Mouse (Mus musculus) forebrain, embryonic 15.5 days (tissue): ENCODE measurements at regions not wholly inside any gene's neighbourhood (a gene's known extent, or its start where the extent isn't known, plus 50 kb on each side); places are given as distances from the start of the nearest gene placed in this dataset.

ENCODE experiments used
- ATAC-seq: fragments of 200-750 bp; cut with Nextera tagmentation; replicated peaks from 2 replicates; pipeline ENCODE4 v1.8.0; 2017; ENCODE audit warnings: mild to moderate bottlenecking, moderate TSS enrichment, moderate library complexity
- H3K27ac ChIP-seq: fragments of 300-500 bp; sonication (generic); replicated peaks from 2 replicates; pipeline ENCODE4 v1.5.1; 2015; ENCODE audit warnings: mild to moderate bottlenecking, inconsistent platforms
- H3K27me3 ChIP-seq: fragments of 300-500 bp; sonication (generic); 2 replicates; pipeline ENCODE4 v1.6.1; 2015; ENCODE audit warnings: inconsistent platforms
- H3K36me3 ChIP-seq: fragments of 300-500 bp; sonication (generic); 2 replicates; pipeline ENCODE4 v1.6.1; 2015; ENCODE audit warnings: mild to moderate bottlenecking, inconsistent platforms
- H3K4me1 ChIP-seq: fragments of 300-500 bp; sonication (generic); 2 replicates; pipeline ENCODE4 v1.6.1; 2015; ENCODE audit warnings: inconsistent platforms
- H3K4me2 ChIP-seq: fragments of 300-500 bp; sonication (generic); replicated peaks from 2 replicates; pipeline ENCODE4 v1.6.1; 2015; ENCODE audit warnings: mild to moderate bottlenecking, inconsistent platforms
- H3K4me3 ChIP-seq: fragments of 300-500 bp; sonication (generic); 2 replicates; pipeline ENCODE4 v1.5.1; 2015; ENCODE audit warnings: mild to moderate bottlenecking, inconsistent platforms
- H3K9ac ChIP-seq: fragments of 300-500 bp; sonication (generic); replicated peaks from 2 replicates; pipeline ENCODE4 v1.6.1; 2015; ENCODE audit warnings: mild to moderate bottlenecking, inconsistent platforms
- H3K9me3 ChIP-seq: fragments of 300-500 bp; sonication (generic); 2 replicates; pipeline ENCODE4 v1.6.1; 2016; ENCODE audit warnings: inconsistent platforms
- WGBS: fragments of 180-500 bp; shearing (Covaris S2); methylation state at CpG from one replicate; pipeline ENCODE4 v1.1.7; 2015; ENCODE audit warnings: mixed read lengths; 5-methylcytosine and 5-hydroxymethylcytosine counted together

- ATAC-seq: peak; percentile 64; the same call in 1 of the 2 replicates
- Histone ChIP-seq H3K27ac (no peak overlapping the region), H3K27me3 (no peaks in the 10 kb centered on the region), H3K4me2 (no peak overlapping the region), H3K9me3 (no peaks in the 10 kb centered on the region), H3K4me1 (no peaks in the 10 kb centered on the region), H3K9ac (no peak overlapping the region), H3K4me3 (no peak overlapping the region), H3K36me3 (no peaks in the 10 kb centered on the region)
- 34% methylated on average over 6 of the region's 6 CpGs for WGBS
These were observed 208.4 kb upstream of the Gpr101 start for GRCm38 (mm10) chrX:57711914-57712313.

GRCm38 (mm10) chrX:57709115-57709877 lies 205.7 kb upstream of the Gpr101 start:
- Histone ChIP-seq H3K9ac (no peak overlapping the region), H3K27me3 (no peaks in the 10 kb centered on the region), H3K9me3 (no peaks in the 10 kb centered on the region), H3K4me1 (no peaks in the 10 kb centered on the region), H3K4me2 (no peak overlapping the region), H3K4me3 (no peak overlapping the region), H3K27ac (no peak overlapping the region), H3K36me3 (no peaks in the 10 kb centered on the region)
- WGBS: 37% methylated on average over 12 of the region's 12 CpGs
- ATAC-seq: no peak

- H3K27ac ChIP-seq: no peak overlapping the region
- no peaks in the 10 kb centered on the region for H3K36me3 ChIP-seq
- no peak overlapping the region for H3K4me2 ChIP-seq
- no peaks in the 10 kb centered on the region for H3K4me1 ChIP-seq
- WGBS: 25% methylated on average over 6 of the region's 6 CpGs
- H3K9me3 ChIP-seq: no peaks in the 10 kb centered on the region
- H3K4me3 ChIP-seq: no peak overlapping the region
- ATAC-seq: no peak
- H3K27me3 ChIP-seq: no peaks in the 10 kb centered on the region
- H3K9ac ChIP-seq: no peak overlapping the region
These were observed 204.9 kb upstream of the Gpr101 start for GRCm38 (mm10) chrX:57708501-57708900.

- Histone ChIP-seq H3K36me3 (no peaks in the 10 kb centered on the region), H3K9ac (no peak overlapping the region), H3K4me3 (no peak overlapping the region), H3K27me3 (no peaks in the 10 kb centered on the region), H3K27ac (no peak overlapping the region), H3K9me3 (no peaks in the 10 kb centered on the region), H3K4me1 (no peaks in the 10 kb centered on the region), H3K4me2 (no peak overlapping the region)
- no peak for ATAC-seq
- WGBS: 31% methylated on average over 7 of the region's 7 CpGs
These were observed 204.4 kb upstream of the Gpr101 start for GRCm38 (mm10) chrX:57707932-57708331.

GRCm38 (mm10) chrX:57706683-57707308 lies 203.2 kb upstream of the Gpr101 start:
- Histone ChIP-seq H3K4me2 (no peak overlapping the region), H3K27me3 (no peaks in the 10 kb centered on the region), H3K9me3 (no peaks in the 10 kb centered on the region), H3K9ac (no peak overlapping the region), H3K4me3 (no peak overlapping the region), H3K27ac (no peak overlapping the region), H3K4me1 (no peaks in the 10 kb centered on the region), H3K36me3 (no peaks in the 10 kb centered on the region)
- ATAC-seq: no peak
- 65% methylated on average over 3 of the region's 3 CpGs for WGBS

- Histone ChIP-seq H3K36me3 (no peaks in the 10 kb centered on the region), H3K4me2 (no peak overlapping the region), H3K4me1 (no peaks in the 10 kb centered on the region; the same call in 1 of the 2 replicates), H3K9ac (no peak overlapping the region), H3K27ac (peak overlapping the region; percentile 34; the same call in 1 of the 2 replicates), H3K27me3 (no peaks in the 10 kb centered on the region), H3K4me3 (no peak overlapping the region), H3K9me3 (no peaks in the 10 kb centered on the region)
- WGBS: 4% methylated on average over 1 of the region's 1 CpGs
- peak; percentile 83 for ATAC-seq
These were observed 188.9 kb upstream of the Gpr101 start for GRCm38 (mm10) chrX:57692506-57692905.

- H3K4me3 ChIP-seq: no peak overlapping the region
- WGBS: 56% methylated on average over 6 of the region's 6 CpGs
- H3K4me1 ChIP-seq: no peaks in the 10 kb centered on the region
- no peak overlapping the region for H3K9ac ChIP-seq
- no peaks in the 10 kb centered on the region for H3K36me3 ChIP-seq
- ATAC-seq: no peak
- H3K4me2 ChIP-seq: no peak overlapping the region
- H3K27me3 ChIP-seq: no peaks in the 10 kb centered on the region
- H3K9me3 ChIP-seq: no peaks in the 10 kb centered on the region
- no peak overlapping the region for H3K27ac ChIP-seq
These were observed 173.2 kb upstream of the Gpr101 start for GRCm38 (mm10) chrX:57676764-57677163.

- no peaks in the 10 kb centered on the region for H3K36me3 ChIP-seq
- H3K27ac ChIP-seq: no peak overlapping the region
- no peaks in the 10 kb centered on the region for H3K9me3 ChIP-seq
- 12% methylated on average over 6 of the region's 6 CpGs for WGBS
- H3K4me2 ChIP-seq: no peak overlapping the region
- no peaks in the 10 kb centered on the region for H3K4me1 ChIP-seq
- no peak for ATAC-seq
- H3K4me3 ChIP-seq: no peak overlapping the region
- H3K9ac ChIP-seq: no peak overlapping the region
- H3K27me3 ChIP-seq: no peaks in the 10 kb centered on the region
These were observed 171.4 kb upstream of the Gpr101 start for GRCm38 (mm10) chrX:57674955-57675354.

GRCm38 (mm10) chrX:57659571-57659970 lies 156.0 kb upstream of the Gpr101 start:
- Histone ChIP-seq H3K4me3 (no peak overlapping the region), H3K9me3 (no peaks in the 10 kb centered on the region), H3K4me2 (no peak overlapping the region), H3K9ac (no peak overlapping the region), H3K27ac (no peak overlapping the region), H3K4me1 (no peaks in the 10 kb centered on the region), H3K27me3 (no peaks in the 10 kb centered on the region), H3K36me3 (no peaks in the 10 kb centered on the region)
- WGBS: 71% methylated on average over 3 of the region's 3 CpGs
- no peak for ATAC-seq

- H3K4me3 ChIP-seq: no peak overlapping the region
- H3K9me3 ChIP-seq: no peaks in the 10 kb centered on the region
- WGBS: 23% methylated on average over 2 of the region's 2 CpGs
- no peak overlapping the region for H3K9ac ChIP-seq
- H3K36me3 ChIP-seq: no peaks in the 10 kb centered on the region
- no peaks in the 10 kb centered on the region for H3K4me1 ChIP-seq
- H3K4me2 ChIP-seq: no peak overlapping the region
- no peaks in the 10 kb centered on the region for H3K27me3 ChIP-seq
- ATAC-seq: 0 out of 2 replicates have a peak, but pooled peaks have one; percentile 38
- H3K27ac ChIP-seq: no peak overlapping the region
These were observed 152.5 kb upstream of the Gpr101 start for GRCm38 (mm10) chrX:57656035-57656434.

- no peak overlapping the region for H3K4me2 ChIP-seq
- no peaks in the 10 kb centered on the region for H3K27me3 ChIP-seq
- no peak overlapping the region for H3K27ac ChIP-seq
- H3K36me3 ChIP-seq: no peaks in the 10 kb centered on the region
- H3K4me1 ChIP-seq: no peaks in the 10 kb centered on the region
- no peak for ATAC-seq
- 56% methylated on average over 3 of the region's 3 CpGs for WGBS
- H3K9ac ChIP-seq: no peak overlapping the region
- H3K4me3 ChIP-seq: no peak overlapping the region
- H3K9me3 ChIP-seq: no peaks in the 10 kb centered on the region
These were observed 151.9 kb upstream of the Gpr101 start for GRCm38 (mm10) chrX:57655483-57655882.
